Mouse (Mus musculus) liver, adult 2 months (tissue): ENCODE measurements around the gene Eci2.

ENCODE experiments used
- CTCF ChIP-seq: fragments of 200-500 bp; IDR thresholded peaks from 2 replicates; pipeline ENCODE4 v1.5.1; 2011; ENCODE audit warnings: low read depth, low read length, control low read depth
- POLR2A ChIP-seq: fragments of 200-500 bp; IDR thresholded peaks from 2 replicates; pipeline ENCODE4 v1.6.1; 2011; ENCODE audit warnings: low read length, control low read depth; ENCODE audit not compliant: insufficient read depth; ENCODE audit errors: extremely low read depth

- TF ChIP-seq CTCF (no peak), POLR2A (no peak)
Measured at GRCm38 (mm10) chr13:35070485-35071472, 43.9 kb upstream of the Eci2 start.
